Mouse (Mus musculus) kidney, embryonic 16.5 days (tissue): ENCODE results near the gene Olfr1102. TPM values are rescaled to one million over a fixed set of nuclear protein-coding genes. Genes with fewer than 3 reads are reported as not detected.

Source experiments
- ATAC-seq: fragments of 200-750 bp; cut with Nextera tagmentation; 2 replicates; pipeline ENCODE4 v1.8.0; 2017; ENCODE audit warnings: moderate TSS enrichment; ENCODE audit not compliant: low FRiP score, low TSS enrichment
- H3K27ac ChIP-seq: fragments of 300-500 bp; sonication (generic); 2 replicates; pipeline ENCODE4 v1.5.1; 2014; ENCODE audit warnings: low read length
- H3K27me3 ChIP-seq: fragments of 300-500 bp; sonication (generic); 2 replicates; pipeline ENCODE4 v1.6.1; 2014; ENCODE audit warnings: low read length, control low read depth, mixed read lengths; ENCODE audit not compliant: insufficient read depth
- H3K36me3 ChIP-seq: fragments of 300-500 bp; sonication (generic); 2 replicates; pipeline ENCODE4 v1.6.1; 2014; ENCODE audit warnings: low read length, control low read depth, mixed read lengths; ENCODE audit not compliant: insufficient read depth
- H3K4me1 ChIP-seq: fragments of 300-500 bp; sonication (generic); 2 replicates; pipeline ENCODE4 v1.6.1; 2014; ENCODE audit warnings: low read length, control low read depth, mixed read lengths; ENCODE audit not compliant: insufficient read depth
- H3K4me2 ChIP-seq: fragments of 300-500 bp; sonication (generic); replicated peaks from 2 replicates; pipeline ENCODE4 v1.6.1; 2014; ENCODE audit warnings: low read depth, low read length
- H3K4me3 ChIP-seq: fragments of 300-500 bp; sonication (generic); 2 replicates; pipeline ENCODE4 v1.5.1; 2014; ENCODE audit warnings: mild to moderate bottlenecking, low read length
- H3K9ac ChIP-seq: fragments of 300-500 bp; sonication (generic); replicated peaks from 2 replicates; pipeline ENCODE4 v1.6.1; 2014; ENCODE audit warnings: low read length
- H3K9me3 ChIP-seq: fragments of 300-500 bp; sonication (generic); 2 replicates; pipeline ENCODE4 v1.6.1; 2016; ENCODE audit warnings: low read length, control low read depth
- WGBS: fragments of 180-500 bp; shearing (Covaris S2); extraction: QIAGEN DNeasy Blood & Tissue Kit; methylation state at CpG from one replicate; pipeline ENCODE4 v1.1.7; 2014; 5-methylcytosine and 5-hydroxymethylcytosine counted together
- polyA plus RNA-seq: library from polyadenylated mRNA; unstranded; fragments of >200 nt; fragmentation: Nextera tagmentation; extraction: Ambion mirVana; gene quantifications from 2 replicates; pipeline ENCODE4 v1.2.1, GENCODE M21; 2015

Olfr1102 gene
- polyA plus RNA-seq: not detected in 2 replicates

- H3K36me3 ChIP-seq: no peaks in the 10 kb centered on the region
- no peak for ATAC-seq
- no peak within 1 kb of the TSS for H3K9ac ChIP-seq
- H3K27ac ChIP-seq: no peak within 1 kb of the TSS
- H3K9me3 ChIP-seq: no peaks in the 10 kb centered on the region
- H3K4me3 ChIP-seq: no peak within 1 kb of the TSS
- H3K27me3 ChIP-seq: no peaks in the 10 kb centered on the region
- no peak within 1 kb of the TSS for H3K4me2 ChIP-seq
- no peaks in the 10 kb centered on the region for H3K4me1 ChIP-seq
These were observed at the start of gene Olfr1102 for GRCm38 (mm10) chr2:86998098-86998497. Olfr1102 (plus strand) TSS chr2:86998398.

DNA sequence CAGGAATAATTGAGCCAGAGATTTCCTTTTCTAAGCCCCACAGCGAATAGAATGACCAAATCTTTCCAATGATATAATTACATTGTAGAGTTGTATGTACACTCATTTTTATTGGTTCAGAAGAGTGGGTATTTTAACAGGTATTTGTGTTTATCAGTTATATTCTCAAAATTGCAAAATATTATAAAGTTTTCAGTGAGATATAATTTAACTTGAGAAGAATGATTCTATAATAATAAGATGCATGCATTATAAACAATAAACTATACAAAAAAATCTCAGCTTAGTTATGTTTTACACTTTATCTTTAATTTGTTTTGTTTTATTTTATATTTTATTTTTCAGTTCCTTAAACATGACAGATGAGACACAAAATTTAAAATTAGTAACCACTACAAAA, 37.6 kb upstream of the Olfr1102 start, which contains the start of gene Olfr1099:
TSS of gene Olfr1099 (minus strand) at position 101 of the 400 bp plus-strand sequence.
- 82% methylated on average over 1 of the region's 1 CpGs for WGBS
- ATAC-seq: no peak
- H3K27ac ChIP-seq: no peak within 1 kb of the TSS

DNA sequence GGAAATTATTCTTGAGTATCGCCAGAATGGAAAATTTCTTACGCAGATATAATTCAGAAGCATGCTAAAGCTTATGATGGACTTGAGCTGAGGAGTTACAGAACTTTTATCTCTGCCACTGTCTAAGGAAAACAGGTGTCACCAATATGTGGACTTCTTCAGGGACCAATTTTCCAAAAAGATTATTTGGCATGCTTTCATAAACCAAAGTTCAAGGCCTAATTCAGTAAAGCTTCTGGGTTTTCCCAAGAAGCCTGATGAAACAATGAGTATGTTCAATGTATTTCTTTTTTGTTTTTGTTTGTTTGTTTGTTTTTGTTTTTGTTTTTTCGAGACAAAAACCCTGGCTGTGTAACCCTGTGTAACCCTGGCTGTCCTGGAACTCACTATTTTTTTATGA, 18.3 kb upstream of the Olfr1102 start, which contains the start of gene Olfr1100:
TSS of gene Olfr1100 (minus strand) at position 101 of the 400 bp plus-strand sequence.
- WGBS: 76% methylated on average over 3 of the region's 3 CpGs
- no peaks in the 10 kb centered on the region for H3K9me3 ChIP-seq
- no peak within 1 kb of the TSS for H3K9ac ChIP-seq
- H3K36me3 ChIP-seq: no peaks in the 10 kb centered on the region
- H3K27me3 ChIP-seq: no peaks in the 10 kb centered on the region
- no peak within 1 kb of the TSS for H3K27ac ChIP-seq
- no peaks in the 10 kb centered on the region for H3K4me1 ChIP-seq
- no peak for ATAC-seq
- no peak within 1 kb of the TSS for H3K4me2 ChIP-seq
- no peak within 1 kb of the TSS for H3K4me3 ChIP-seq

More for the DNA sequence above, 37.6 kb upstream of the Olfr1102 start, which contains the start of gene Olfr1099:
- Histone ChIP-seq H3K9ac (no peak within 1 kb of the TSS), H3K4me1 (no peaks in the 10 kb centered on the region), H3K36me3 (no peaks in the 10 kb centered on the region), H3K9me3 (no peaks in the 10 kb centered on the region), H3K4me2 (no peak within 1 kb of the TSS), H3K27me3 (no peaks in the 10 kb centered on the region), H3K4me3 (no peak within 1 kb of the TSS)

GRCm38 (mm10) chr2:86991121-86991520, 7.1 kb upstream of the Olfr1102 start, which contains the start of gene Olfr1101:
Olfr1101 (minus strand) TSS chr2:86991221.
- H3K4me2 ChIP-seq: no peak within 1 kb of the TSS
- H3K27ac ChIP-seq: no peak within 1 kb of the TSS
- no peak for ATAC-seq
- no peaks in the 10 kb centered on the region for H3K27me3 ChIP-seq
- H3K9ac ChIP-seq: no peak within 1 kb of the TSS
- 85% methylated on average over 3 of the region's 3 CpGs for WGBS
- no peaks in the 10 kb centered on the region for H3K4me1 ChIP-seq
- no peaks in the 10 kb centered on the region for H3K9me3 ChIP-seq
- H3K4me3 ChIP-seq: no peak within 1 kb of the TSS
- H3K36me3 ChIP-seq: no peaks in the 10 kb centered on the region

- 79% methylated on average over 1 of the region's 1 CpGs for WGBS
- H3K36me3 ChIP-seq: no peaks in the 10 kb centered on the region
- H3K27ac ChIP-seq: no peak within 1 kb of the TSS
- no peak within 1 kb of the TSS for H3K9ac ChIP-seq
- no peak within 1 kb of the TSS for H3K4me2 ChIP-seq
- no peaks in the 10 kb centered on the region for H3K27me3 ChIP-seq
- no peaks in the 10 kb centered on the region for H3K4me1 ChIP-seq
- H3K4me3 ChIP-seq: no peak within 1 kb of the TSS
- H3K9me3 ChIP-seq: no peaks in the 10 kb centered on the region
- ATAC-seq: no peak
These were observed 28.8 kb downstream of the Olfr1102 start, which contains the start of gene Olfr1104 for GRCm38 (mm10) chr2:87026980-87027379. Olfr1104 (minus strand) TSS chr2:87027080.

DNA sequence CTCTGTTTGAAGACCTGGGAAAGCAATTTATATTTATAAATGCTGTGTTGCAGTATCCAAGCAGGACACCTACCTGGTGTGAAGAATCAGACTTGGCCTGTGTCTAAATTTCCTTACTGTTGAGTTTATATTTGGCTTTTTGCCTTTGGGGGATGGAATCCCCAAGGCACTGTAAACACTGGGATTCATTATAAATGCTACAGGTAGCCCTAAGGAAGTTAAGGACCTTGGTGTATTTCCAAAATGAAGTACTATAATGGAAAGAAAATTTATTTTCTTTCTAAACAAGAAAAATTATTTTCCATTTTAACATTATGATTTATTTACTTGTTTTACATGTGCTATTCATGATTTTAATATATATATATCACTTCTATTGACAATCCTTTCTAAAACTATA, 38.2 kb downstream of the Olfr1102 start, which contains the start of gene Olfr1105:
TSS of gene Olfr1105 (minus strand) at position 101 of the 400 bp plus-strand sequence.
- Histone ChIP-seq H3K27me3 (no peaks in the 10 kb centered on the region), H3K4me3 (no peak within 1 kb of the TSS), H3K9ac (no peak within 1 kb of the TSS), H3K9me3 (no peaks in the 10 kb centered on the region), H3K4me2 (no peak within 1 kb of the TSS), H3K4me1 (no peaks in the 10 kb centered on the region), H3K36me3 (no peaks in the 10 kb centered on the region), H3K27ac (no peak within 1 kb of the TSS)
- no peak for ATAC-seq

DNA sequence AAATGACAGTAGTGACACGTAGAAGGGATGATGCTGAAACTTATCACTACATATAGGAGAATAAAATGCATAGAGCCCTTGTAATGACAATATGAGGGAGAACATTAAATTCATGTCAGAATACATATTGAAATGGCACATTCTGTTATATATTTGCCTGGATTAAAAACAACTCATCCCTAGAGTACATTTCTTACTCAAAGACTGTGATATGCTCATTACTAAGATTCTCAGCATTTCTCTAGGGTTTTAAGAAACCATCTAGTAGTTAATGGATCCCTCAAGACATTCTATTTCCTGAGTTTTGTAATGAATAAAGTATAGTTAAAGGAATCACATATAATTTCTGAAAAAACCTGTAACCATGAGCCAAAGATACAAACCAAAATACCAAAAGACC, 54.0 kb downstream of the Olfr1102 start, which contains the start of gene Olfr1106:
TSS of gene Olfr1106 (minus strand) at position 101 of the 400 bp plus-strand sequence.
- no peaks in the 10 kb centered on the region for H3K9me3 ChIP-seq

More for the DNA sequence above, 54.0 kb downstream of the Olfr1102 start, which contains the start of gene Olfr1106:
- no peak within 1 kb of the TSS for H3K4me3 ChIP-seq
- 74% methylated on average over 1 of the region's 1 CpGs for whole genome bisulfite sequencing
- H3K4me2 ChIP-seq: no peak within 1 kb of the TSS
- no peak within 1 kb of the TSS for H3K9ac ChIP-seq
- no peak within 1 kb of the TSS for H3K27ac ChIP-seq
- H3K27me3 ChIP-seq: no peaks in the 10 kb centered on the region
- no peaks in the 10 kb centered on the region for H3K4me1 ChIP-seq
- no peak for ATAC-seq
- H3K36me3 ChIP-seq: no peaks in the 10 kb centered on the region

Other genes with a start within 250 kb of the Olfr1102 start
- not detected in 2 replicates for gene Olfr1090, start 239.4 kb upstream of the Olfr1102 start, polyA plus RNA-seq
- not detected in 2 replicates for gene Olfr1093, start 215.9 kb upstream of the Olfr1102 start, polyA plus RNA-seq
- gene Olfr141, start 188.4 kb upstream of the Olfr1102 start, polyA plus RNA-seq: not detected in 2 replicates
- not detected in 2 replicates for gene Olfr1094, start 173.7 kb upstream of the Olfr1102 start, polyA plus RNA-seq
- gene Olfr1095, start 146.7 kb upstream of the Olfr1102 start, polyA plus RNA-seq: not detected in 2 replicates
- gene Gm13723, start 123.6 kb upstream of the Olfr1102 start, polyA plus RNA-seq: not detected in 2 replicates
- not detected in 2 replicates for gene Olfr1097, start 106.2 kb upstream of the Olfr1102 start, polyA plus RNA-seq
- not detected in 2 replicates for gene Olfr1098, start 73.9 kb upstream of the Olfr1102 start, polyA plus RNA-seq
- gene Olfr1099, start 37.7 kb upstream of the Olfr1102 start, polyA plus RNA-seq: not detected in 2 replicates
- not detected in 2 replicates for gene Olfr1100, start 18.4 kb upstream of the Olfr1102 start, polyA plus RNA-seq
- gene Olfr1101, start 7.2 kb upstream of the Olfr1102 start, polyA plus RNA-seq: not detected in 2 replicates
- gene Olfr1104, start 28.7 kb downstream of the Olfr1102 start, polyA plus RNA-seq: not detected in 2 replicates
- not detected in 2 replicates for gene Olfr1105, start 38.1 kb downstream of the Olfr1102 start, polyA plus RNA-seq
- not detected in 2 replicates for gene Olfr1106, start 53.9 kb downstream of the Olfr1102 start, polyA plus RNA-seq
- not detected in 2 replicates for gene Olfr1107, start 77.4 kb downstream of the Olfr1102 start, polyA plus RNA-seq
- gene Olfr1109, start 97.6 kb downstream of the Olfr1102 start, polyA plus RNA-seq: not detected in 2 replicates
- gene Olfr259, start 116.2 kb downstream of the Olfr1102 start, polyA plus RNA-seq: not detected in 2 replicates
- not detected in 2 replicates for gene Olfr1110, start 141.9 kb downstream of the Olfr1102 start, polyA plus RNA-seq
- not detected in 2 replicates for gene Olfr1111, start 154.2 kb downstream of the Olfr1102 start, polyA plus RNA-seq
- not detected in 2 replicates for gene Olfr1112, start 189.4 kb downstream of the Olfr1102 start, polyA plus RNA-seq
- not detected in 2 replicates for gene Olfr1113, start 210.6 kb downstream of the Olfr1102 start, polyA plus RNA-seq
- not detected in 2 replicates for gene Olfr1115, start 249.6 kb downstream of the Olfr1102 start, polyA plus RNA-seq